Mouse (Mus musculus): ENCODE measurements around the gene Idh2.

- TF ChIP-seq CTCF (IDR thresholded peaks at IDR 0.05; ENCODE audit: low read depth, low read length) = no peak
- TF ChIP-seq POLR2A (IDR thresholded peaks at IDR 0.05; ENCODE audit: insufficient read depth, low read length) = no peak
Observed at GRCm38 (mm10) chr7:80052261-80052660, 62.9 kb downstream of the Idh2 start.

Data from ES-Bruce4 (cell line).